Mouse (Mus musculus) MEL (cell line): Measurements from ENCODE around the gene Thbs4. TPM values are rescaled to one million over a fixed set of nuclear protein-coding genes. Genes with fewer than 3 reads are reported as not detected.

Experiments used
- DNase-seq: peaks from one replicate; pipeline ENCODE4 v3.0.0; 2011; ENCODE audit warnings: low read depth, low spot score
- H3K27ac ChIP-seq: 2 replicates; pipeline ENCODE4 v1.5.1; 2012; ENCODE audit warnings: low read depth, mild to moderate bottlenecking, control low read depth, low read length, moderate library complexity; ENCODE audit not compliant: control insufficient read depth
- H3K27me3 ChIP-seq, 2 experiments: fragments of 150-350 bp in 1 of 2; sonication (generic) in 1 of 2; 2 replicates each; pipeline ENCODE4 v1.6.1; 2012; ENCODE audit warnings: low read length in 2 of 2, mild to moderate bottlenecking in 2 of 2, improper control_type of control experiment in 1 of 2, moderate library complexity in 1 of 2; ENCODE audit not compliant: insufficient read depth in 2 of 2, control insufficient read depth in 1 of 2
- H3K36me3 ChIP-seq, 2 experiments: 2 replicates each; pipeline ENCODE4 v1.6.1; 2012 to 2014; ENCODE audit warnings: low read length in 2 of 2, improper control_type of control experiment in 1 of 2, inconsistent platforms in 1 of 2, mild to moderate bottlenecking in 1 of 2; ENCODE audit not compliant: insufficient read depth in 2 of 2, control insufficient read depth in 1 of 2
- H3K4me1 ChIP-seq, 2 experiments: fragments of 150-350 bp in 1 of 2; sonication (generic) in 1 of 2; 2 replicates each; pipeline ENCODE4 v1.6.1; 2012; ENCODE audit warnings: low read length in 2 of 2, improper control_type of control experiment in 1 of 2, mild to moderate bottlenecking in 1 of 2; ENCODE audit not compliant: insufficient read depth in 2 of 2, control insufficient read depth in 1 of 2
- H3K4me3 ChIP-seq, 2 experiments: fragments of 150-350 bp in 1 of 2; sonication (generic) in 1 of 2; 2 replicates each; pipeline ENCODE4 v1.5.1; 2012; ENCODE audit warnings: low read depth in 2 of 2, low read length in 2 of 2, mild to moderate bottlenecking in 2 of 2, moderate library complexity in 2 of 2, control low read depth in 1 of 2, improper control_type of control experiment in 1 of 2; ENCODE audit not compliant: control insufficient read depth in 1 of 2, insufficient read depth in 1 of 2
- H3K79me2 ChIP-seq: 2 replicates; pipeline ENCODE4 v1.6.1; 2012; ENCODE audit warnings: mild to moderate bottlenecking, low read length, moderate library complexity; ENCODE audit not compliant: control insufficient read depth, poor library complexity, insufficient read depth
- H3K9ac ChIP-seq: 2 replicates; pipeline ENCODE4 v1.6.1; 2012; ENCODE audit warnings: low read depth, mild to moderate bottlenecking, control low read depth, low read length, moderate library complexity; ENCODE audit not compliant: control insufficient read depth, poor library complexity, severe bottlenecking
- H3K9me3 ChIP-seq: fragments of 150-350 bp; sonication (generic); replicated peaks from 2 replicates; pipeline ENCODE4 v1.6.1; 2012; ENCODE audit warnings: mild to moderate bottlenecking, low read length, improper control_type of control experiment, moderate library complexity; ENCODE audit not compliant: insufficient read depth
- BHLHE40 ChIP-seq: IDR thresholded peaks from 2 replicates; pipeline ENCODE4 v1.6.1; 2012; ENCODE audit warnings: low read depth, mild to moderate bottlenecking, inconsistent platforms, low read length, improper control_type of control experiment, borderline replicate concordance
- CHD1 ChIP-seq: IDR thresholded peaks from 2 replicates; pipeline ENCODE4 v1.6.1; 2012; ENCODE audit warnings: low read depth, mild to moderate bottlenecking, inconsistent platforms, low read length, improper control_type of control experiment
- CHD2 ChIP-seq: IDR thresholded peaks from 2 replicates; pipeline ENCODE4 v1.6.1; 2011; ENCODE audit warnings: low read length, improper control_type of control experiment
- CTCF ChIP-seq, 3 experiments: IDR thresholded peaks in 2 of 3; conservative IDR thresholded peaks in 1 of 3; 2 replicates each; pipeline ENCODE4 v1.5.1; 2011 to 2012; ENCODE audit warnings: low read length in 3 of 3, low read depth in 2 of 3, mild to moderate bottlenecking in 2 of 3, improper control_type of control experiment in 1 of 3, inconsistent platforms in 1 of 3, mixed read lengths in 1 of 3, moderate library complexity in 1 of 3; ENCODE audit not compliant: control insufficient read depth in 1 of 3, insufficient read depth in 1 of 3, poor library complexity in 1 of 3, severe bottlenecking in 1 of 3
- E2F4 ChIP-seq: IDR thresholded peaks from 2 replicates; pipeline ENCODE4 v1.6.1; 2011; ENCODE audit warnings: low read depth, low read length, improper control_type of control experiment, borderline replicate concordance
- ELF1 ChIP-seq: IDR thresholded peaks from 2 replicates; pipeline ENCODE4 v1.6.1; 2014; ENCODE audit warnings: low read depth, mild to moderate bottlenecking, inconsistent platforms, low read length, improper control_type of control experiment, moderate library complexity
- ETS1 ChIP-seq: IDR thresholded peaks from 2 replicates; pipeline ENCODE4 v1.6.1; 2012; ENCODE audit warnings: low read depth, mild to moderate bottlenecking, inconsistent platforms, low read length, improper control_type of control experiment, moderate library complexity
- GABPA ChIP-seq: IDR thresholded peaks from 2 replicates; pipeline ENCODE4 v1.6.1; 2012; ENCODE audit warnings: low read depth, mild to moderate bottlenecking, inconsistent platforms, low read length, improper control_type of control experiment, moderate library complexity
- HCFC1 ChIP-seq: IDR thresholded peaks from 2 replicates; pipeline ENCODE4 v1.6.1; 2012; ENCODE audit warnings: low read depth, mild to moderate bottlenecking, inconsistent platforms, low read length, improper control_type of control experiment, moderate library complexity
- JUND ChIP-seq: IDR thresholded peaks from 2 replicates; pipeline ENCODE4 v1.6.1; 2011; ENCODE audit warnings: low read depth, mild to moderate bottlenecking, improper control_type of control experiment, low read length
- KAT2A ChIP-seq: conservative IDR thresholded peaks from 2 replicates; pipeline ENCODE4 v1.6.1; 2012; ENCODE audit warnings: low read depth, low read length, improper control_type of control experiment, inconsistent platforms
- MAX ChIP-seq: IDR thresholded peaks from 2 replicates; pipeline ENCODE4 v1.6.1; 2011; ENCODE audit warnings: low read length, improper control_type of control experiment
- MEF2A ChIP-seq: IDR thresholded peaks from 2 replicates; pipeline ENCODE4 v1.6.1; 2014; ENCODE audit warnings: low read depth, mild to moderate bottlenecking, inconsistent platforms, low read length, improper control_type of control experiment; ENCODE audit not compliant: poor library complexity, insufficient replicate concordance, severe bottlenecking; ENCODE audit errors: extremely low read depth
- MYC ChIP-seq: IDR thresholded peaks from 2 replicates; pipeline ENCODE4 v1.6.1; 2011; ENCODE audit warnings: low read depth, mild to moderate bottlenecking, low read length, improper control_type of control experiment, moderate library complexity
- NRF1 ChIP-seq: IDR thresholded peaks from 2 replicates; pipeline ENCODE4 v1.6.1; 2014; ENCODE audit warnings: low read depth, mild to moderate bottlenecking, inconsistent platforms, low read length, improper control_type of control experiment, moderate library complexity; ENCODE audit not compliant: poor library complexity, insufficient read depth, severe bottlenecking
- POLR2A ChIP-seq, 2 experiments: IDR thresholded peaks; 2 replicates each; pipeline ENCODE4 v1.6.1; 2011 to 2012; ENCODE audit warnings: low read length in 2 of 2, mild to moderate bottlenecking in 2 of 2, control low read depth in 1 of 2, improper control_type of control experiment in 1 of 2, low read depth in 1 of 2, moderate library complexity in 1 of 2; ENCODE audit not compliant: control insufficient read depth in 1 of 2, insufficient read depth in 1 of 2, poor library complexity in 1 of 2
- POLR2AphosphoS2 ChIP-seq: IDR thresholded peaks from 2 replicates; pipeline ENCODE4 v1.6.1; 2011; ENCODE audit warnings: low read length, improper control_type of control experiment
- POLR2AphosphoS5 ChIP-seq: IDR thresholded peaks from 2 replicates; pipeline ENCODE4 v1.6.1; 2012; ENCODE audit warnings: low read depth, borderline replicate concordance, mild to moderate bottlenecking, inconsistent platforms, low read length, moderate library complexity, mixed read lengths
- RAD21 ChIP-seq: IDR thresholded peaks from 2 replicates; pipeline ENCODE4 v1.6.1; 2011; ENCODE audit warnings: mild to moderate bottlenecking, low read depth, low read length, improper control_type of control experiment
- RCOR1 ChIP-seq: IDR thresholded peaks from 2 replicates; pipeline ENCODE4 v1.6.1; 2012; ENCODE audit warnings: low read depth, mild to moderate bottlenecking, inconsistent platforms, low read length, improper control_type of control experiment
- SIN3A ChIP-seq: IDR thresholded peaks from 2 replicates; pipeline ENCODE4 v1.6.1; 2012; ENCODE audit warnings: low read length, improper control_type of control experiment, inconsistent platforms
- SMC3 ChIP-seq: IDR thresholded peaks from 2 replicates; pipeline ENCODE4 v1.6.1; 2011; ENCODE audit warnings: low read depth, low read length, improper control_type of control experiment
- TCF12 ChIP-seq: IDR thresholded peaks from 2 replicates; pipeline ENCODE4 v1.6.1; 2014; ENCODE audit warnings: low read depth, mild to moderate bottlenecking, inconsistent platforms, low read length, improper control_type of control experiment, moderate library complexity
- UBTF ChIP-seq: IDR thresholded peaks from 2 replicates; pipeline ENCODE4 v1.6.1; 2012; ENCODE audit warnings: low read depth, mild to moderate bottlenecking, inconsistent platforms, low read length, improper control_type of control experiment, moderate library complexity, borderline replicate concordance; ENCODE audit not compliant: insufficient read depth
- USF2 ChIP-seq, 2 experiments: IDR thresholded peaks; 2 replicates each; pipeline ENCODE4 v1.6.1; 2011 to 2012; ENCODE audit warnings: improper control_type of control experiment in 2 of 2, low read length in 2 of 2, borderline replicate concordance in 1 of 2, inconsistent platforms in 1 of 2, low read depth in 1 of 2, mild to moderate bottlenecking in 1 of 2; ENCODE audit not compliant: insufficient read depth in 1 of 2
- ZC3H11A ChIP-seq: IDR thresholded peaks from 2 replicates; pipeline ENCODE4 v1.6.1; 2012; ENCODE audit warnings: low read depth, mild to moderate bottlenecking, inconsistent platforms, low read length, improper control_type of control experiment
- ZNF384 ChIP-seq: IDR thresholded peaks from 2 replicates; pipeline ENCODE4 v1.6.1; 2012; ENCODE audit warnings: low read depth, mild to moderate bottlenecking, inconsistent platforms, low read length, improper control_type of control experiment
- polyA plus RNA-seq, 2 experiments: library from polyadenylated mRNA; stranded (reverse) in 1 of 2; unstranded in 1 of 2; fragments of >175 nt in 1 of 2; fragments of >200 nt in 1 of 2; gene quantifications; 2 replicates each; pipeline versions ENCODE4 v1.2.1 to v1.2.4; 2012; ENCODE audit warnings: low replicate concordance in 2 of 2, low read depth in 1 of 2; ENCODE audit not compliant: insufficient read length in 2 of 2, insufficient read depth in 1 of 2, missing spikeins in 1 of 2
- total RNA-seq: library from RNA; depleted of rRNA; stranded (reverse); fragments of 300-350 nt; gene quantifications from 2 replicates; pipeline ENCODE4 v1.2.3, GENCODE M21; 2012

Gene Thbs4
- total and polyA plus RNA-seq, 3 experiments, result not detected

DNA sequence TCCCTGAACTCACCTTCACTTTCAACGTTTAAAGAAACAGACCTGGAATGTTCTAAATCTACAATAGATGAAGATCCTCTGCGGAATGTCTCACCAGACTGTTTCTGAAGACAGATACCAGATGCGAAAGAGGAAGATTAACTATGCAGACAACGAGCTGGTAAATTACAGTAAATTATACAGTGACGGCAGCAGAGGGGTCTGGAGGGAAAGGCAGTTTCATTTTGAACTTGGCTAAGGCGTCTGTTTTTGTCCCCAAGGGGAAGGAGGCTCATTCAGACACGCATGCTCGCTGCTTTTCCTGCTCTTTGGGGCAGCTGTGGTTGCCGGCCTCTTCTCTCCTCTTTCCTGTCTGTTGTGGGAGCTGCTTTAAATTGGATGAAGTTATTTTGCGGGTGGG is 34.2 kb upstream of the Thbs4 start:
- peaks cover 0 to 7% of the 10 kb centered on the region in 2 experiments; a peak in 1 of 4 replicates for H3K27me3 ChIP-seq
- no peaks in the 10 kb centered on the region for H3K36me3 ChIP-seq
- TF ChIP-seq POLR2A (IDR thresholded peaks at IDR 0.05; ENCODE audit: control insufficient read depth in 1 of 2, insufficient read depth in 1 of 2, low read depth in 1 of 2, low read length in 2 of 2, poor library complexity in 1 of 2) (no peak), SMC3 (no peak), GABPA (no peak), MYC (no peak), CHD1 (no peak), RCOR1 (no peak), HCFC1 (no peak), CHD2 (no peak), SIN3A (no peak), JUND (no peak), ELF1 (no peak), MAX (no peak), POLR2AphosphoS5 (no peak), ZC3H11A (no peak), ETS1 (no peak), CTCF (IDR thresholded peaks at IDR 0.05 in 2 of 3, conservative IDR thresholded peaks at IDR 0.05 in 1 of 3; ENCODE audit: control insufficient read depth in 1 of 3, insufficient read depth in 1 of 3, low read depth in 2 of 3, low read length in 3 of 3, poor library complexity in 1 of 3, severe bottlenecking in 1 of 3) (no peak)
- H3K27ac ChIP-seq, result no peak overlapping the region
- H3K9me3 ChIP-seq, result no peaks in the 10 kb centered on the region
- H3K4me1 ChIP-seq, result no peaks in the 10 kb centered on the region
- no peak overlapping the region for H3K4me3 ChIP-seq
- H3K9ac ChIP-seq, result no peak overlapping the region
- no peak for DNase-seq
- no peaks in the 10 kb centered on the region for H3K79me2 ChIP-seq

DNA sequence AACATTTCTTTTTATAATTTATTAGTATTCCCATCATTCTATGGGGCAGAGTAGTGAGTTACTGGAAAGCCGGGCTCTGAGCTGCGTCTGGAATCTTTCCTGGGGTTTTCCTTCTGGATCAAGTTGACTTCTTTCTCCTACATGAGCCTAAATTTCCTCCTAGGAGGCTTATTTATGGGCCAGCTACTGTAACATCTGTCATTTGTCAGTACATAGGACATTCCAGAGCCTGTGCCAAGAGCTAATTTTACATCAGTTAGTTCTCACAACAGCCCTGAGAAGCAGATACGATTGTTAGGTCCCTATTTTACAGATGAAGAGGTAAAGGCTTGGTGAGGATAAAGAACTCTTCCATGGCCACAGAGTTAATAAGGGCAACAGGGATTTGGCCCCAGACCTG is 22.7 kb upstream of the Thbs4 start:
- Histone ChIP-seq H3K9me3 (no peaks in the 10 kb centered on the region), H3K27me3 (peaks cover 0 to 2% of the 10 kb centered on the region in 2 experiments; a peak in 2 of 4 replicates), H3K79me2 (no peaks in the 10 kb centered on the region), H3K36me3 (no peaks in the 10 kb centered on the region), H3K27ac (no peak overlapping the region), H3K4me3 (no peak overlapping the region), H3K9ac (no peak overlapping the region), H3K4me1 (no peaks in the 10 kb centered on the region)
- TF ChIP-seq UBTF (no peak), USF2 (IDR thresholded peaks at IDR 0.05; ENCODE audit: borderline replicate concordance in 1 of 2, insufficient read depth in 1 of 2, low read depth in 1 of 2, low read length in 2 of 2) (no peak), BHLHE40 (no peak), E2F4 (no peak), RCOR1 (no peak), ETS1 (no peak), JUND (no peak), RAD21 (no peak), ELF1 (no peak), POLR2AphosphoS2 (no peak), ZNF384 (no peak), KAT2A (no peak), SMC3 (no peak), NRF1 (no peak), TCF12 (no peak), MYC (no peak), MEF2A (no peak)
- DNase-seq, result no peak
